Mouse (Mus musculus) monocyte, adult 5-6 weeks (primary cell): ENCODE measurements around the gene Tnnt3. TPM values are rescaled to one million over a fixed set of nuclear protein-coding genes. Genes with fewer than 3 reads are reported as not detected.

Experiments used
- ATAC-seq: fragments of 153-309, 156-312 bp; replicated peaks from 2 replicates; pipeline ENCODE4 v1.8.0; 2017; ENCODE audit warnings: mild to moderate bottlenecking; ENCODE audit not compliant: low TSS enrichment, insufficient number of reproducible peaks, severe bottlenecking, poor library complexity, low FRiP score
- total RNA-seq: library from RNA; stranded (forward); fragments of 200-1000, 200-491, 200-594 nt; gene quantifications from 3 replicates; pipeline ENCODE4 v1.2.3, GENCODE M21; 2017

The Tnnt3 gene
- total RNA-seq, 1 experiment from 2014 or later: 13.6 TPM

- no peak for ATAC-seq
Measured at GRCm38 (mm10) chr7:142474799-142475198, 23.8 kb upstream of the Tnnt3 start.

- no peak for ATAC-seq
Measured at GRCm38 (mm10) chr7:142475641-142476040, 23.0 kb upstream of the Tnnt3 start.

- ATAC-seq: no peak
Measured at GRCm38 (mm10) chr7:142476271-142476670, 22.4 kb upstream of the Tnnt3 start.

- no peak for ATAC-seq
Measured at GRCm38 (mm10) chr7:142476795-142477452, 21.7 kb upstream of the Tnnt3 start.

- no peak for ATAC-seq
Measured at GRCm38 (mm10) chr7:142478001-142478400, 20.6 kb upstream of the Tnnt3 start.

GRCm38 (mm10) chr7:142478574-142478973, 20.1 kb upstream of the Tnnt3 start:
- ATAC-seq: no peak

- ATAC-seq: no peak
Measured at GRCm38 (mm10) chr7:142479307-142479706, 19.3 kb upstream of the Tnnt3 start.

GRCm38 (mm10) chr7:142479886-142480285, 18.8 kb upstream of the Tnnt3 start:
- ATAC-seq: no peak

- ATAC-seq: no peak
Measured at GRCm38 (mm10) chr7:142480661-142481060, 18.0 kb upstream of the Tnnt3 start.

GRCm38 (mm10) chr7:142481186-142481567, 17.5 kb upstream of the Tnnt3 start:
- ATAC-seq: no peak

- no peak for ATAC-seq
Measured at GRCm38 (mm10) chr7:142481568-142482255, 16.9 kb upstream of the Tnnt3 start.

GRCm38 (mm10) chr7:142482256-142482609, 16.4 kb upstream of the Tnnt3 start:
- no peak for ATAC-seq

- ATAC-seq: no peak
Measured at GRCm38 (mm10) chr7:142483136-142483535, 15.5 kb upstream of the Tnnt3 start.

GRCm38 (mm10) chr7:142484780-142485179, 13.9 kb upstream of the Tnnt3 start:
- no peak for ATAC-seq

GRCm38 (mm10) chr7:142486751-142487162, 11.9 kb upstream of the Tnnt3 start:
- ATAC-seq: no peak

- no peak for ATAC-seq
Measured at GRCm38 (mm10) chr7:142487341-142487859, 11.2 kb upstream of the Tnnt3 start.

GRCm38 (mm10) chr7:142488053-142488452, 10.6 kb upstream of the Tnnt3 start:
- no peak for ATAC-seq

GRCm38 (mm10) chr7:142493535-142493934, 5.1 kb upstream of the Tnnt3 start:
- no peak for ATAC-seq

- ATAC-seq: no peak
Measured at GRCm38 (mm10) chr7:142496158-142496557, 2.5 kb upstream of the Tnnt3 start.

GRCm38 (mm10) chr7:142496800-142497199, 1.8 kb upstream of the Tnnt3 start:
- no peak for ATAC-seq
